Mouse (Mus musculus): Measurements from ENCODE around the gene Tmem151b. TPM values are rescaled to one million over a fixed set of nuclear protein-coding genes. Genes with fewer than 3 reads are reported as not detected.

The Tmem151b gene
- total RNA-seq, 2 experiments from 2014 or later: not detected

- ATAC-seq (ENCODE audit: poor library complexity, severe bottlenecking): no peak
Measured at GRCm38 (mm10) chr17:45547461-45548190, 1.9 kb downstream of the Tmem151b start.

- ATAC-seq (ENCODE audit: poor library complexity, severe bottlenecking): no peak
Measured at GRCm38 (mm10) chr17:45546941-45547340, 2.5 kb downstream of the Tmem151b start.

- peak; percentile 36; the same call in 1 of the 2 replicates for ATAC-seq (ENCODE audit: poor library complexity, severe bottlenecking)
Measured at GRCm38 (mm10) chr17:45545278-45545961, 4.1 kb downstream of the Tmem151b start.

- ATAC-seq (ENCODE audit: poor library complexity, severe bottlenecking): no peak
Measured at GRCm38 (mm10) chr17:45544873-45545277, 4.6 kb downstream of the Tmem151b start.

- ATAC-seq (ENCODE audit: poor library complexity, severe bottlenecking): no peak
Measured at GRCm38 (mm10) chr17:45544001-45544872, 5.2 kb downstream of the Tmem151b start.

GRCm38 (mm10) chr17:45543115-45543514 lies 6.4 kb downstream of the Tmem151b start:
- no peak for ATAC-seq (ENCODE audit: poor library complexity, severe bottlenecking)

- no peak for ATAC-seq (ENCODE audit: poor library complexity, severe bottlenecking)
Measured at GRCm38 (mm10) chr17:45542705-45543104, 6.8 kb downstream of the Tmem151b start.

GRCm38 (mm10) chr17:45542129-45542528 lies 7.3 kb downstream of the Tmem151b start:
- ATAC-seq (ENCODE audit: poor library complexity, severe bottlenecking): no peak

GRCm38 (mm10) chr17:45539664-45540063 lies 9.8 kb downstream of the Tmem151b start:
- ATAC-seq (ENCODE audit: poor library complexity, severe bottlenecking): no peak

- ATAC-seq (ENCODE audit: poor library complexity, severe bottlenecking): no peak
Measured at GRCm38 (mm10) chr17:45538394-45538793, 11.1 kb downstream of the Tmem151b start.

- no peak for ATAC-seq (ENCODE audit: poor library complexity, severe bottlenecking)
Measured at GRCm38 (mm10) chr17:45536264-45536663, 13.2 kb downstream of the Tmem151b start.

GRCm38 (mm10) chr17:45532896-45533295 lies 16.6 kb downstream of the Tmem151b start:
- no peak for ATAC-seq (ENCODE audit: poor library complexity, severe bottlenecking)

GRCm38 (mm10) chr17:45530346-45530782 lies 19.1 kb downstream of the Tmem151b start:
- ATAC-seq (ENCODE audit: poor library complexity, severe bottlenecking): no peak

- ATAC-seq (ENCODE audit: poor library complexity, severe bottlenecking): no peak
Measured at GRCm38 (mm10) chr17:45526571-45526970, 22.9 kb downstream of the Tmem151b start.

GRCm38 (mm10) chr17:45524961-45525360 lies 24.5 kb downstream of the Tmem151b start:
- no peak for ATAC-seq (ENCODE audit: poor library complexity, severe bottlenecking)

GRCm38 (mm10) chr17:45523263-45523662 lies 26.2 kb downstream of the Tmem151b start, which contains the start of gene Tcte1:
Gene Tcte1 (plus strand): TSS chr17:45523434.
- no peak for ATAC-seq (ENCODE audit: poor library complexity, severe bottlenecking)

- ATAC-seq (ENCODE audit: poor library complexity, severe bottlenecking): no peak
Measured at GRCm38 (mm10) chr17:45520136-45520535, 29.3 kb downstream of the Tmem151b start.

- ATAC-seq (ENCODE audit: poor library complexity, severe bottlenecking): no peak
Measured at GRCm38 (mm10) chr17:45518766-45519475, 30.6 kb downstream of the Tmem151b start.

GRCm38 (mm10) chr17:45517549-45518215 lies 31.8 kb downstream of the Tmem151b start:
- peak; percentile 80 for ATAC-seq (ENCODE audit: poor library complexity, severe bottlenecking)

GRCm38 (mm10) chr17:45517135-45517534 lies 32.3 kb downstream of the Tmem151b start:
- ATAC-seq (ENCODE audit: poor library complexity, severe bottlenecking): no peak

Measured in megakaryocyte, adult 5-6 weeks (primary cell).